Mouse (Mus musculus) kidney, embryonic 15.5 days (tissue): ENCODE data around the gene Def6. TPM values are rescaled to one million over a fixed set of nuclear protein-coding genes. Genes with fewer than 3 reads are reported as not detected.

ENCODE experiments used
- ATAC-seq: fragments of 200-750 bp; cut with Nextera tagmentation; replicated peaks from 2 replicates; pipeline ENCODE4 v1.8.0; 2017; ENCODE audit warnings: moderate TSS enrichment; ENCODE audit not compliant: low FRiP score
- H3K27ac ChIP-seq: fragments of 300-500 bp; sonication (generic); 2 replicates; pipeline ENCODE4 v1.5.1; 2015; ENCODE audit warnings: mild to moderate bottlenecking, inconsistent platforms
- H3K27me3 ChIP-seq: fragments of 300-500 bp; sonication (generic); 2 replicates; pipeline ENCODE4 v1.6.1; 2015; ENCODE audit warnings: inconsistent platforms
- H3K36me3 ChIP-seq: fragments of 300-500 bp; sonication (generic); 2 replicates; pipeline ENCODE4 v1.6.1; 2015; ENCODE audit warnings: inconsistent platforms
- H3K4me1 ChIP-seq: fragments of 300-500 bp; sonication (generic); 2 replicates; pipeline ENCODE4 v1.6.1; 2015; ENCODE audit warnings: inconsistent platforms
- H3K4me2 ChIP-seq: fragments of 300-500 bp; sonication (generic); 2 replicates; pipeline ENCODE4 v1.6.1; 2015; ENCODE audit warnings: moderate library complexity, mild to moderate bottlenecking, inconsistent platforms
- H3K4me3 ChIP-seq: fragments of 300-500 bp; sonication (generic); replicated peaks from 2 replicates; pipeline ENCODE4 v1.5.1; 2015; ENCODE audit warnings: mild to moderate bottlenecking, inconsistent platforms
- H3K9ac ChIP-seq: fragments of 300-500 bp; sonication (generic); 2 replicates; pipeline ENCODE4 v1.6.1; 2015; ENCODE audit warnings: mild to moderate bottlenecking, inconsistent platforms
- H3K9me3 ChIP-seq: fragments of 300-500 bp; sonication (generic); replicated peaks from 2 replicates; pipeline ENCODE4 v1.6.1; 2016; ENCODE audit warnings: inconsistent platforms
- WGBS: fragments of 180-500 bp; shearing (Covaris S2); methylation state at CpG from one replicate; pipeline ENCODE4 v1.1.7; 2015; ENCODE audit warnings: mixed read lengths; 5-methylcytosine and 5-hydroxymethylcytosine counted together
- polyA plus RNA-seq: library from polyadenylated mRNA; unstranded; fragments of >200 nt; fragmentation: Nextera tagmentation; extraction: Ambion mirVana; gene quantifications from 2 replicates; pipeline ENCODE4 v1.2.1, GENCODE M21; 2015

Def6 gene
- polyA plus RNA-seq, 1 experiment from 2014 or later, result 7.5 TPM

DNA sequence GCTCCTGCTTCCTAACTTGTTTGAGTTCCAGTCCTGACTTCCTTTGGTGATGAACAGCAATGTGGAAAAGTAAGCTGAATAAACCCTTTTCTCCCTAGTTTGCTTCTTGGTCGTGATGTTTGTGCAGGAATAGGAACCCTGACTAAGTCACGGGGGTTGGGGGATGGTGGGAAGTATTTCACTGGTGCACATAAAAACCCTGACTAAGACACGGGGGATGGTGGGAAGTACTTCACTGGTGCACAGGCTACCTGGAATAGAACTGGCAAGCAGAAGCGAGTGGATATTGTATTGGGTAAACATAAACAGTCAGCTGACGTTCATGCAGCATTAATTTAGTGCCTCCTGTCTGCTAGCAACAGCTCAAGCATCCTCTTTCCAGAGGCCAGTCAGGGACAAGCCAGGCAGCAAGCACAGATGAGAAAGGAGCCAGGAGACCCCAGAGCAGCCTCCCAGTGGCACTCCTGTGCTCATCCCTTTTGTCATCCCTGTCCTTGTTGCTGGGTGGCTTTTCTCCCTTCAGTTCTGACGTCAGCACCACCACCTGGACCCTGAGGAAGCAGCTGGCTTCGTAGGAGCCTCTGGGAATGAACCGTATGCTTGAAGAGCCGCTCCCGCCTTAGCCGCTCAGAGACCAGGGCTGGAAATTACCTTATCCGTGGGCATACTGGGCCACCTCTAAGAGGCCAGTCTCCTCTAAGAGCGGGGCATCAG is 55.8 kb downstream of the Def6 start:
- Histone ChIP-seq H3K4me1 (peaks cover 52% of the 10 kb centered on the region), H3K27ac (peak overlapping the region; percentile 46), H3K4me2 (no peak overlapping the region), H3K4me3 (no peak overlapping the region), H3K9me3 (no peaks in the 10 kb centered on the region), H3K27me3 (no peaks in the 10 kb centered on the region), H3K36me3 (no peaks in the 10 kb centered on the region), H3K9ac (no peak overlapping the region)
- ATAC-seq, result no peak
- WGBS, result 49% methylated on average over 13 of the region's 13 CpGs

DNA sequence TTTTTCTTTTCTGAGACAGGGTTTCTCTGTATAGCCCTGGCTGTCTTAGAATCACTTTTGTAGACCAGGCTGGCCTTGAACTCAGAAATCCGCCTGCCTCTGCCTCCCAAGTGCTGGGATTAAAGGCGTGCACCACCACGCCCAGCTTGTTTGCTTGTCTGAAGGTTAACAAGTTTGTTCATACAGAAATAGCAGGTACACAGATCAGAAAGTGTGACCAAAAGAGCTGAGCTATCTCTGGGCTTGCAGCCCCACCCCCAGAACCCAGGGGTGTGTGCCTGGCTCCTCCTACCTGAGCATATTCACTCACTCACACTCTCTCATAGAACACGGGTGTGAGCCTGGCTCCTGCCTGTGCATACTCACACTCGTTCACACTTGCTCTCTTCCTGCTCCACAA is 59.7 kb downstream of the Def6 start:
- Histone ChIP-seq H3K4me2 (no peak overlapping the region), H3K4me1 (peaks cover 46% of the 10 kb centered on the region), H3K27me3 (no peaks in the 10 kb centered on the region), H3K9me3 (no peaks in the 10 kb centered on the region), H3K9ac (no peak overlapping the region), H3K27ac (no peak overlapping the region), H3K4me3 (no peak overlapping the region), H3K36me3 (no peaks in the 10 kb centered on the region)
- ATAC-seq, result no peak
- WGBS, result 88% methylated on average over 5 of the region's 5 CpGs

DNA sequence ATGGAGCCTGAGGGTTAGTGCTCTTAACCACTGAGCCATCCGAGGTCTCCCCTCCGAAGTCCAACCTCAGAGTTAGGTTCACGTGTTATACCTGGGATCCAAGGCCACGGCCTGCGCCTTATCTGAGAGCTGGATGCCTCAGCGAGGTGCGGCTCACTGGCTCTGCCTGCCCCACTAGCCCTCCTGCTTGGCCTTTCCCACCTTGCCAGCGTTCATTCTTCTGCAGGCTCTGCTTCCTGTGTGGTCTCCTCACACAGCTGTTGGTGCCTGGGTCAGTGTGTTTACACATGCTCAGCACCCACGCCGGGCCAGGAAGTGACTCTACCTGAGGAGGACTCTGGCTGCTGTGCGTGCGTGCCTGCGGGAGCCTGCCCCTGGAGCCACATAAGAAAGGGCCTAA is 62.6 kb downstream of the Def6 start:
- no peaks in the 10 kb centered on the region for H3K27me3 ChIP-seq
- WGBS, result 53% methylated on average over 13 of the region's 13 CpGs
- H3K4me3 ChIP-seq, result no peak overlapping the region
- peak overlapping the region; percentile 4; the same call in 1 of the 2 replicates for H3K27ac ChIP-seq
- H3K4me2 ChIP-seq, result no peak overlapping the region
- 0 out of 2 replicates have a peak, but pooled peaks have one; percentile 15 for ATAC-seq
- H3K36me3 ChIP-seq, result no peaks in the 10 kb centered on the region
- H3K9ac ChIP-seq, result no peak overlapping the region
- no peaks in the 10 kb centered on the region for H3K9me3 ChIP-seq
- H3K4me1 ChIP-seq, result peaks cover 31% of the 10 kb centered on the region

DNA sequence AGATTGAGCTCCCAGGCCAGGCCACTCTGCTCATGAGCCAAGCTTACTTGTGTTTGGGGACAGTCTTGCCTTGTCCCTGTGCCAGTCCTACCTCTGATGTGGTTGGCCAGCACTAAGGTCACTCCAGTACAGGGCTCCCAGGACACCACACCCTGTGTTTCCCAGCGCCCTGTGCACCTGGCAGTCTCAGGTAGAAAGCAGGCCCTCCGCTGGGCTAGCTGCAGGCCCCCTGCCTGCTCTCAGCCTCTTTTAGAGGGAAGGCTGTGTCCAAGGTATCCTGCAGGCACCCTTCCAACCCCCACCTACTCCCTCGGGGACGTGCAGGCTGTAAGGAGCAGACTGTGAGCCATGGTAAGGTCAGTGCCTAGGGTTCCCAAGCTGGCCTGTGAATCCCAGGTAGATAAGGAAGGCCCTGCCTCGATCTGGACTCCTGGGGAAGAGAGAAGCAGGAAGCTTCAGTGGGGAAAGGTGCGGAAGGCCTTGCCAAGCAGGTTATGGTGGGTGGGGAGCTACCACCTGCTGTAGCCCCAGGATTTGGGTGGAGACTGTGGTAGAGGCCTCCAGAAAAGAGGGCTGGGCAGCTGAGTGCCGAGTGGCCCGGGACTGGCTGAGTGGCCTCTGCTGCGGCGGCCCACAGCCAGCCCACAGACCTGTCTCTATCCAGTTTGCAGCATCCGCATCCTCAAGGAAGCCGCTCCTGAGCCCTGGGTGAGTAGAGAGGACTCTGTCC is 64.1 kb downstream of the Def6 start:
- H3K9ac ChIP-seq, result no peak overlapping the region
- H3K9me3 ChIP-seq, result no peaks in the 10 kb centered on the region
- no peaks in the 10 kb centered on the region for H3K27me3 ChIP-seq
- H3K4me1 ChIP-seq, result peaks cover 21% of the 10 kb centered on the region
- no peak overlapping the region for H3K4me3 ChIP-seq
- WGBS, result 81% methylated on average over 12 of the region's 12 CpGs
- no peaks in the 10 kb centered on the region for H3K36me3 ChIP-seq
- no peak overlapping the region for H3K4me2 ChIP-seq
- peak overlapping the region; percentile 59 for H3K27ac ChIP-seq
- no peak; the same call in 1 of the 2 replicates for ATAC-seq

DNA sequence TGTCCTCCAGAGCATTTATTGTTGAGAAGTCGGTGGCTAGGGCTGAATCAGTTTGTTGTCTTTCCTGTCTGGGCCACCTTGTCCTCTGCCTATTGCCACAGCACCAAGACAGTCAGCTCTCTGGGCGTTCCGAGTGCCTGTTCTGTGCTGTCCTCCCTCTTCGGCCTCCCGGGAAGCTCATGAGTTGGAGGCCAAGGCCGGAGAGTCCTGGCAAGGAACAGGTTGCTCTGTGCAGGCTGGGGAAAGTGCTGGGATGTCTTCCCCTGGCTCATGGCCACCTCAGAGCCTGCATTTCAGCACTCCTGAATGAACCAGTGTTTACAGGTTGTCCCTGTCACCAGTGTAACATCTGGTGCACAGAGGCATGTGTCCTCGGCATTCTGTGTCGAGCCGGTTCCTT is 64.7 kb downstream of the Def6 start:
- Histone ChIP-seq H3K27me3 (no peaks in the 10 kb centered on the region), H3K27ac (0 out of 2 replicates have a peak overlapping the region, but pooled peaks have one; percentile 13), H3K4me2 (no peak overlapping the region), H3K36me3 (no peaks in the 10 kb centered on the region), H3K9me3 (no peaks in the 10 kb centered on the region), H3K4me3 (no peak overlapping the region), H3K4me1 (peaks cover 26% of the 10 kb centered on the region), H3K9ac (no peak overlapping the region)
- WGBS, result 87% methylated on average over 9 of the region's 9 CpGs
- ATAC-seq, result no peak

DNA sequence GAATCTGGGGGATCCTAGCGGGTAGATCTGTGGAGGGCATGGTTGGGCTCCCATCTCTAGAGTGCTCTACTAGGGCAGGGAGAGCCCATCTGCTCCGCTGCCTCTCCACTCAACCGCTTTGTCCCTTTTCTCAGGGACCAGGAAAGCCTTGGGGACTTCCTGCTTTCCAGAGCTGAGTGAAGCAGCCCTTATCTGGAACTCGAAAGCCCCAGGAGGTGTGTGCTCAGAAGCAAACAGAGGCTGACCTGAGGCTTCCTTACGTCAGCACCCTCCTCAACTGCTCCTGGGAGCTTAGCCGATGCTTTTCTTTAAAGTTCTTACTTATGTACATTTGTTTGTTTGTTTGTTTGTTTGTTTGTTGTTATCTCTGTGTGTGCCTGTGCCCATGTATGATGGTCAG is 65.3 kb downstream of the Def6 start:
- 77% methylated on average over 6 of the region's 6 CpGs for WGBS
- 0 out of 2 replicates have a peak overlapping the region, but pooled peaks have one; percentile 13 for H3K27ac ChIP-seq
- no peak overlapping the region for H3K4me3 ChIP-seq
- H3K9ac ChIP-seq, result no peak overlapping the region
- no peaks in the 10 kb centered on the region for H3K36me3 ChIP-seq
- H3K27me3 ChIP-seq, result no peaks in the 10 kb centered on the region
- no peaks in the 10 kb centered on the region for H3K9me3 ChIP-seq
- H3K4me1 ChIP-seq, result peaks cover 32% of the 10 kb centered on the region
- no peak for ATAC-seq
- H3K4me2 ChIP-seq, result no peak overlapping the region

DNA sequence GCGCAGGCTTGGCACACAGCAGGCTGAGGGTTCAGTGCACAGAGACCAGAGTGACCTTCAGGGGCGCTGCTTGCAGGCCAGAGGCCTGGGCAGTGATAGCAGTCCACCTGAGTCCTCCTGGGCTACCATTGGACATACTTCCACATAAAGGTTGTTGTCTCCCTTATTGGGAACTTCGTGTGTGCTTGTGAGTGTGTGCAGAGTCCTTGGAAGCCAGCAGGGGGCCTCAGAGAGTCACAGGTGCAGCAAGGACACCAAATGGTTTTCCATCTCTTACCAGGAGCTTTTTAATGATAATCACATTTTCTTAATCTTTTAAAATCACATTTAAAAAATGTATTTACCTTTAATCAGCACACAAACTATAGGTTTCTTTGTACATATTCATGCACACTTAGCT is 67.2 kb downstream of the Def6 start:
- Histone ChIP-seq H3K27me3 (no peaks in the 10 kb centered on the region), H3K9me3 (no peaks in the 10 kb centered on the region), H3K9ac (no peak overlapping the region), H3K36me3 (no peaks in the 10 kb centered on the region), H3K4me2 (no peak overlapping the region), H3K27ac (no peak overlapping the region), H3K4me1 (peaks cover 49% of the 10 kb centered on the region), H3K4me3 (no peak overlapping the region)
- WGBS, result 81% methylated on average over 3 of the region's 3 CpGs
- ATAC-seq, result no peak

DNA sequence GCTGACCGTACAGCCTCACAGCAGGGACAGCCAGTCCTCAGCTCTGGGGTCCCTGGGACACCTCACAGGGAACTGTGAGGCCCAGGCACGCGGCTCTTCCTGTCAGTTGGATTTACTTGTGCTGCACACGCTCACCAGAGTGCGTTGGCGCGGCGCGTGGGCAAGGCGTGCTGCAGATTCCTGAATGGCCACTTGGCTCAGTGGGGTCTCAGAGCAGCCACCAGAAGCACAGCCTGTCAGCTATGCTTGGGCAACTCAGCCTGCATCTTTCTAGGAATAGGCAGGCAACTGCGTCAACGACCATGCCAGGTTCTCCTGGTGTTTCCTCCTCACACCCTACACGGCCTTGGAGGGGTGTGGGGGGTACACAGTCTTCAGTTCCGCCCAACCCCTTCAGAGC is 69.6 kb downstream of the Def6 start:
- H3K4me1 ChIP-seq, result peaks cover 60% of the 10 kb centered on the region
- H3K9ac ChIP-seq, result no peak overlapping the region
- no peak overlapping the region for H3K27ac ChIP-seq
- 71% methylated on average over 14 of the region's 14 CpGs for WGBS
- H3K4me3 ChIP-seq, result no peak overlapping the region
- H3K9me3 ChIP-seq, result no peaks in the 10 kb centered on the region
- no peaks in the 10 kb centered on the region for H3K27me3 ChIP-seq
- H3K4me2 ChIP-seq, result no peak overlapping the region
- H3K36me3 ChIP-seq, result no peaks in the 10 kb centered on the region
- no peak for ATAC-seq

DNA sequence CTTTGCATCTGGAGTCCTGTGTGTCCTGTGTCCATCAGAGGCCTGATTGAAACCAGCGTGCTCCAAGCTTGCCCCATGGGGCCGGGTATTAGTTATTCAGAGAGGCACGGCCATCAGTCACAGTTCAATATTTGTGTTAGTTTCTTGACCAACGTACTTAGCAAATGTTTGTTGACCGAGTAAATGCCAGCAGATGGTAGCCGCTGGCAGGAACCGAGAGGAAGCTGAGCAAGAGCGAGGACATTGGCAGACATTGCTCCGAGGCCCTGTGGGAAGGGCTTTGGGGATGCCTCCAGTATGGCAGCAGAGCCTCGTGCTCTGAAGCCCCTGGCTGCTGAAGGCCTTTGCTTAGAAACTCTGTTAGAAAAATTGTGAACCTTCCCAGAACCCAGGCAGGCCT is 70.1 kb downstream of the Def6 start:
- Histone ChIP-seq H3K4me1 (peaks cover 57% of the 10 kb centered on the region), H3K27ac (no peak overlapping the region), H3K4me3 (no peak overlapping the region), H3K9ac (no peak overlapping the region), H3K27me3 (no peaks in the 10 kb centered on the region), H3K36me3 (no peaks in the 10 kb centered on the region), H3K9me3 (no peaks in the 10 kb centered on the region), H3K4me2 (no peak overlapping the region)
- ATAC-seq, result no peak
- WGBS, result 70% methylated on average over 10 of the region's 10 CpGs

DNA sequence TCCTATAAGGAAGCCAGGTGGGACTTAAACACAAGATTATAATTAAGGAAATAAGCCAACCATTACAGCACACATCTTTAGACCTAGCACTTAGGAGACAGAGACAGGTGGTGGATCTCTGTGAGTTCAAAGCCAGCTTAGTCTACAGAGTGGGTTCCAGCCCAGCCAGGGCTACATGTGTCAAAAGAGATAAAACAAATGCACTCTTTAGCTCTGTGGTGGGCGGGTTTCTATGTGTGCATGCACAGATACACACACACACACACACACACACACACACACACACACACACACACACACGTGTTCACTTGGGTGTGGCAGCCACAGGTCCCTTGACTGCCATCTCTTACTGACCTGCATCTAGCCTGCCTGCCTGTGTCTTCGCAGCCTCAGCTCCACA is 70.6 kb downstream of the Def6 start:
- no peak overlapping the region for H3K9ac ChIP-seq
- no peak for ATAC-seq
- H3K4me3 ChIP-seq, result no peak overlapping the region
- H3K9me3 ChIP-seq, result no peaks in the 10 kb centered on the region
- H3K4me1 ChIP-seq, result peaks cover 59% of the 10 kb centered on the region
- H3K27me3 ChIP-seq, result no peaks in the 10 kb centered on the region
- H3K27ac ChIP-seq, result 0 out of 2 replicates have a peak overlapping the region, but pooled peaks have one; percentile 76
- WGBS, result 85% methylated on average over 3 of the region's 3 CpGs
- H3K36me3 ChIP-seq, result no peaks in the 10 kb centered on the region
- no peak overlapping the region for H3K4me2 ChIP-seq
